Mouse (Mus musculus) heart, embryonic 15.5 days (tissue): ENCODE measurements around the gene Gm21976. TPM values are rescaled to one million over a fixed set of nuclear protein-coding genes. Genes with fewer than 3 reads are reported as not detected.

Experiments
- ATAC-seq: fragments of 200-750 bp; cut with Nextera tagmentation; replicated peaks from 2 replicates; pipeline ENCODE4 v1.8.0; 2017; ENCODE audit warnings: low read depth, moderate TSS enrichment; ENCODE audit not compliant: insufficient number of reproducible peaks, insufficient read depth, low FRiP score
- H3K27ac ChIP-seq: fragments of 300-500 bp; sonication (generic); 2 replicates; pipeline ENCODE4 v1.5.1; 2015; ENCODE audit warnings: mild to moderate bottlenecking, inconsistent platforms
- H3K27me3 ChIP-seq: fragments of 300-500 bp; sonication (generic); 2 replicates; pipeline ENCODE4 v1.6.1; 2015; ENCODE audit warnings: inconsistent platforms
- H3K36me3 ChIP-seq: fragments of 300-500 bp; sonication (generic); 2 replicates; pipeline ENCODE4 v1.6.1; 2015; ENCODE audit warnings: mild to moderate bottlenecking, inconsistent platforms
- H3K4me1 ChIP-seq: fragments of 300-500 bp; sonication (generic); replicated peaks from 2 replicates; pipeline ENCODE4 v1.6.1; 2015; ENCODE audit warnings: inconsistent platforms
- H3K4me2 ChIP-seq: fragments of 300-500 bp; sonication (generic); 2 replicates; pipeline ENCODE4 v1.6.1; 2015; ENCODE audit warnings: inconsistent platforms, mild to moderate bottlenecking, moderate library complexity
- H3K4me3 ChIP-seq: fragments of 300-500 bp; sonication (generic); 2 replicates; pipeline ENCODE4 v1.5.1; 2015; ENCODE audit warnings: mild to moderate bottlenecking, inconsistent platforms
- H3K9ac ChIP-seq: fragments of 300-500 bp; sonication (generic); 2 replicates; pipeline ENCODE4 v1.6.1; 2015; ENCODE audit warnings: mild to moderate bottlenecking, inconsistent platforms
- H3K9me3 ChIP-seq: fragments of 300-500 bp; sonication (generic); replicated peaks from 2 replicates; pipeline ENCODE4 v1.6.1; 2016; ENCODE audit warnings: inconsistent platforms
- WGBS: fragments of 180-500 bp; shearing (Covaris S2); methylation state at CpG from one replicate; pipeline ENCODE4 v1.1.7; 2015; ENCODE audit warnings: mixed read lengths; 5-methylcytosine and 5-hydroxymethylcytosine counted together
- polyA plus RNA-seq: library from polyadenylated mRNA; unstranded; fragments of >200 nt; fragmentation: Nextera tagmentation; extraction: Ambion mirVana; gene quantifications from 2 replicates; pipeline ENCODE4 v1.2.1, GENCODE M21; 2015

Gm21976 gene
- polyA plus RNA-seq, 1 experiment from 2014 or later, result not detected

DNA sequence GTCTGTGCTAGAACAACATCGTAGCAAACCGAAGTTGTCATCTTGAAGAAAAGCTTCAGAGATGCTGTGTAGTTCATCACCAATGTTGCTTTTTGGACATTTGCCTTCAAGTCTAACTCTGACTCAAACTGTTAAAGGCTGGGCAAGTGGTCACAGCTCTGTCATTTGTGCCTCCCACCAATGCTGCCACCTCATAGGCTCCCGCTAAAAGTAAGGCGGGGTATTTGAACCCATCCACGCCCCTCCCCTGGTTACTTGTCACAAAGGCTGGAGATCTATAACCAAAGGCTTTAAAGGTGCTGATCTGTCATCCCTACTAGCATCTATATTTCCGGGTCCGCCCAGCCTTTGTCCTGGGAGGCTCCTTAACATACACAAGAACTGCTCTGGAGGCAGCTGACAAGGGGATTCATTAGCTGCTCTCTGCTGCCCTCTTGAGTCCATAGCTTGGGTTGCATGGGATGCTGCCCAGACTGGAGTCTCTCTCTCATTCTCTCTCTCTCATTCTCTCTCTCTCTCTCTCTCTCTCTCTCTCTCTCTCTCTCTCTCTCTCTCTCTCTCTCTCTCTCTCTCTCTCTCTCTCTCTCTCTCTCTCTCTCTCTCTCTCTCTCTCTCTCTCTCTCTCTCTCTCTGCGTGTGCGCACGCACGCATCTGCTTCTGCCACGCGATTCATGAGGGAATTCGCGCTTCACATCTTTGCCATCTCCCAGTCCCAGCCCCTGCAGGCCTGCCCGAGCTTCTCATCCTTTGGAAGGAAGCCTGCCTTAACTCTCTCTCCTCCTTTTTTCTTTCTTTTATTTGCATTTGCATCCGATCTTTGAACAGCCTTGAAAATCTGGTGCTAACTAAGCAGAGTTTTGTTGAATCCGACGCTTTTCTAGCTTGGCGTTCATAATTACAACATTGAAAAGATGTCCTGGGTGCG lies 19.4 kb downstream of the Gm21976 start:
- ATAC-seq, result peak; percentile 66

DNA sequence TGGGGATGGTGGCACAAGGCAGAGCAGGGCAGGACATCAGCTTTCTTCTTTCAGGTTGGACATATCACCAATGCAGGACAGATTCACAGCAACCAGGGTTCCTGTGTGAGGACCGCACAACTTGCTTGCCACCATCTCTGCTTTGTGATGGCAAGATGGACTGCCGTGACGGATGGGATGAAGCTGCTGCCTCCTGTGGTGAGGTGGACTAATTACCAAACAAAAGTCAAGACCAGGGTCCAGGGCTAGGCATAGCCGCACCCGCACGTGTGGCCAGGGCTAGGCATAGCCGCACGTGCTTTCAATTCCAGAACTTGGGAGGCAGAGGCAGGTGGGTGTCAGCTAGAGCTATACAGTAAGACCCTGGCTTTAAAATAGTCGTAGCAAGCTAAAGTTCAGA lies 25.6 kb downstream of the Gm21976 start:
- peaks cover 10% of the 10 kb centered on the region for H3K4me1 ChIP-seq
- H3K9ac ChIP-seq, result no peak overlapping the region
- H3K9me3 ChIP-seq, result no peaks in the 10 kb centered on the region
- no peak overlapping the region for H3K27ac ChIP-seq
- peaks cover 20% of the 10 kb centered on the region for H3K36me3 ChIP-seq
- no peaks in the 10 kb centered on the region for H3K27me3 ChIP-seq
- H3K4me2 ChIP-seq, result no peak overlapping the region
- 87% methylated on average over 9 of the region's 9 CpGs for WGBS
- no peak overlapping the region for H3K4me3 ChIP-seq
- ATAC-seq, result no peak

More for the DNA sequence above, 19.4 kb downstream of the Gm21976 start:
- Histone ChIP-seq H3K9me3 (no peaks in the 10 kb centered on the region), H3K4me2 (peak overlapping the region; percentile 53), H3K27me3 (no peaks in the 10 kb centered on the region), H3K9ac (no peak overlapping the region), H3K36me3 (no peaks in the 10 kb centered on the region), H3K4me1 (peaks cover 3% of the 10 kb centered on the region; the same call in 1 of the 2 replicates), H3K4me3 (peak overlapping the region; percentile 8; the same call in 1 of the 2 replicates), H3K27ac (no peak overlapping the region)
- 45% methylated on average over 21 of the region's 21 CpGs for WGBS

DNA sequence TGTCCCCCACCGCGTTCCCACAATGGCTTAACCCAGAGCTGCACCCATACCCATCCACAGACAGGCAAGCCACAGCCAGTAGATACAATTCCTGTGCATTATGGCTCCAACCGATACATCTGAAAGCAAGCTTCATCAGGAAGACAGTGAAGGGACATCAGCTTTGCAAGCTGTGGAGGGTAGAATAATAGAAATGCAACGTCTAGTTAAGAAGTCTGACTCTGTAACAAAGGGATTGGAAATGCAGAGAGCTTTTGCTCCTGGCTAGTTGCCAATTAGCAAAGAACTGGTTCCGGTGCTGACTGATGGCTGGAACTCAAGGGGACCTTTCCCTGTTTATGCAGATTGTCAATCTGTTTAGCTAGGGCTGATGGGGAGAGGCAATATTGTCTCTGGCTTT lies 26.7 kb downstream of the Gm21976 start:
- Histone ChIP-seq H3K9me3 (no peaks in the 10 kb centered on the region), H3K27ac (no peak overlapping the region), H3K4me2 (no peak overlapping the region), H3K9ac (no peak overlapping the region), H3K4me1 (peaks cover 10% of the 10 kb centered on the region), H3K27me3 (no peaks in the 10 kb centered on the region), H3K36me3 (peaks cover 31% of the 10 kb centered on the region), H3K4me3 (no peak overlapping the region)
- no peak for ATAC-seq
- 32% methylated on average over 5 of the region's 5 CpGs for WGBS

DNA sequence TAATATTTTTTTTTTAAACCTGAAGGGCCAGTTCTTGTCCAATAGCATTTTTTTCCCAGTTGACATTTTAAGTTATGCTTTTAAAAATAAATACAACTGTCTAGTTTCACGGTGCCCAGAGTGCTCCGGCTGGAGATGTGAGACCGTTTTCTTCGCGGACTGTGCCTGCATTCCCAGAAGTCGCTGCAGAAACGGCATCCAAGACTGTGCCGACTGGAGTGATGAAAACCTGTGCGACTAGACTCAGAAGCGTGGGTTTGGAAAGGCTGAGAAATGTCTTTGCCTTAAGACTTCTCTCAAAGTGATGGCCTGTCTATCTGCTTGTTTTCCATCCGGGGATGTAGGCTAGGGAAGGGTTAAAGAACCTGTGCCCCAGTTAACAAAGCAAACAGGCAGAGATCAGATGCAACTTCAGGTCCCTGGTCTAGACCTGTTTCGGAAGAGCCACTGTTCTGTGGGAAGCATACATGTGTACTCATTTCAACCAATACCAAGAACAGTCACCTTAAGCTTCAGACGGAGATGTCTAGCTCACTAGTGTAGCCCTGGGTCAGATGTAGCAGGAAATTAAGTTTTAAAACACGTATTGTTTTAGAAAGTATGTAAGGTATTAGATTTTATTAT lies 27.3 kb downstream of the Gm21976 start:
- no peak for ATAC-seq
- Histone ChIP-seq H3K36me3 (peaks cover 37% of the 10 kb centered on the region), H3K4me1 (peaks cover 10% of the 10 kb centered on the region), H3K9ac (no peak overlapping the region), H3K27me3 (no peaks in the 10 kb centered on the region), H3K4me2 (no peak overlapping the region; the same call in 1 of the 2 replicates), H3K9me3 (no peaks in the 10 kb centered on the region), H3K4me3 (no peak overlapping the region), H3K27ac (no peak overlapping the region)
- 28% methylated on average over 14 of the region's 14 CpGs for WGBS

DNA sequence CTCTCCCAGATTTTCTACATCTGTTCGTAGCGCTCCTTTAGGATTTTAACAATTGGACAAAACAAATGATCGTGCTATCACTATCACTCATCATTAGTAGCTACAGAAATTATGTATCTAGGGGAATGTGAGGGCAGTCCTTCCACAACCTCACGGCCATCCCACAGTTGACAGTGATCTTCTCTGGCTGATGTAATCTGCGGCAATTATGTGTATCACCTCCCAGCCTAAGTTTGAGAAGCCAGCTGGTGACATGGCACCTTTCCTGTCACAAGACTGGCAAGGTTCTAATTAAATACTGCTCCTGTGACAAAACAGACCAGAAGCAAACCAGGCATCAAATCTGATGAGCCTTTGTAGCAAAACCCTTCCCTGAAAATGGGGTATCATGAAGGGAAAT lies 28.3 kb downstream of the Gm21976 start:
- no peak for ATAC-seq

DNA sequence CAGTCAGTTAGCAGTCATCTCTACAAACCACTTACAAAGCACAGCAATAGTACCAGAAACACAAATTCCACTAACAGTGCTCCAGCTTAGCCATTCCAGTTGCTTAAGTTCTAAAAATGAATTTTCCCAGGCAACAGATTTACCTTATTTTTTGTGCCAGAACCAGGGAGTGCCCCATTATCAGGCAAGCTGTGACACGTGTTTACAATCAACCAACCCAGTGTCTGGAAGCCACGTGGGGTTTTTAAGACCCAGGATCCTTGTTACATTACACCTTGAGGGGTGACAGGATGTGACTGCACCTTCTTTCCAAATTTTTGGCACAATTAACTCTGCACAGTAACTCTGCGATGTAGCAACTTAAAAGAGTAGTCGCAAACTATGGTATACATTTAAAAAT lies 29.0 kb downstream of the Gm21976 start:
- Histone ChIP-seq H3K4me3 (no peak overlapping the region), H3K27ac (no peak overlapping the region), H3K4me2 (no peak overlapping the region), H3K9me3 (no peaks in the 10 kb centered on the region), H3K9ac (no peak overlapping the region), H3K36me3 (peaks cover 46% of the 10 kb centered on the region), H3K27me3 (no peaks in the 10 kb centered on the region), H3K4me1 (peaks cover 10% of the 10 kb centered on the region)
- ATAC-seq, result no peak
- 74% methylated on average over 4 of the region's 4 CpGs for WGBS

More for the DNA sequence above, 28.3 kb downstream of the Gm21976 start:
- Histone ChIP-seq H3K4me1 (peaks cover 10% of the 10 kb centered on the region), H3K27ac (no peak overlapping the region), H3K9ac (no peak overlapping the region), H3K4me3 (no peak overlapping the region), H3K36me3 (peaks cover 46% of the 10 kb centered on the region), H3K4me2 (no peak overlapping the region), H3K9me3 (no peaks in the 10 kb centered on the region), H3K27me3 (no peaks in the 10 kb centered on the region)
- WGBS, result 82% methylated on average over 5 of the region's 5 CpGs

DNA sequence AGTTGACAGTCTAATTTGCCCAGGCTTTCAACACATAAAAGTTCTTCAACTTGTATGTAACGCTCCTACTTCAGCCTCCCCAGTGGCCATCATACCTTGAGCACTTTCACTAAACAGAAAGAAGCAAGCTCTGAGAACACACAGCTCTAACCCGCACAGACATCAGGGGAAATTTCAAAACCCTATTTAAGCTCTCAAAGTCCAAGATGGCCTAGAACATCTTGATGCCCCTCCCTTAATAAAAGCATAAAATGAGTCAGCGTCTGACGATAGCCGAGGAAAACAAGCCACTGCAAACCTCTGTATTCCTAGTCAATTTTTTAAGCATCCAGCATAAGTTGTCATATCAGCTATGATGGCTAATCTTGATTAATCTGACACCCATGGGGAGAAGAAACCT lies 31.9 kb downstream of the Gm21976 start:
- no peaks in the 10 kb centered on the region for H3K9me3 ChIP-seq
- no peak overlapping the region for H3K27ac ChIP-seq
- peaks cover 46% of the 10 kb centered on the region for H3K36me3 ChIP-seq
- H3K4me3 ChIP-seq, result no peak overlapping the region
- no peak for ATAC-seq
- H3K9ac ChIP-seq, result no peak overlapping the region
- no peak overlapping the region for H3K4me2 ChIP-seq
- 93% methylated on average over 5 of the region's 5 CpGs for WGBS
- H3K27me3 ChIP-seq, result no peaks in the 10 kb centered on the region
- peaks cover 17% of the 10 kb centered on the region for H3K4me1 ChIP-seq

DNA sequence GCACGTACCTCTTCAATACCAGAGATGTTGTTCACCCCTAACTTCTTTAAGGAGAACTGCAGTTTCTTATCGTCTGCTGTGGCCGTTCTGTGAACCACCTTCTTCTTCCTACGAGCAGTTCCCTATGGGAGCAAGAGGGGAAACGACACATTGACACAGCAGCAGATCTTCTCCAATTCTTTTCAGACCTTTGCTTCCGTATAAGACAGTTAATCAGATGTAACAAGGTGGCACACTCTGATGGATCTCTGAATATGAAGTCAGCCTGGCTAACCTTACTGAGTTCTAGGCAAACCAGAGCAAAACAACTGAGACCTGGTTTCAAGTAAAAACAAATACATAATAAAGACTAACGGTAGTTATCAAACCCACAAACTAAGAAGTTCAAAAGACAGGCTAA lies 33.9 kb downstream of the Gm21976 start:
- Histone ChIP-seq H3K27ac (no peak overlapping the region), H3K9ac (no peak overlapping the region), H3K4me2 (no peak overlapping the region), H3K36me3 (peaks cover 40% of the 10 kb centered on the region), H3K4me1 (peaks cover 13% of the 10 kb centered on the region), H3K27me3 (no peaks in the 10 kb centered on the region), H3K4me3 (no peak overlapping the region), H3K9me3 (no peaks in the 10 kb centered on the region)
- no peak for ATAC-seq
- 74% methylated on average over 7 of the region's 7 CpGs for WGBS

DNA sequence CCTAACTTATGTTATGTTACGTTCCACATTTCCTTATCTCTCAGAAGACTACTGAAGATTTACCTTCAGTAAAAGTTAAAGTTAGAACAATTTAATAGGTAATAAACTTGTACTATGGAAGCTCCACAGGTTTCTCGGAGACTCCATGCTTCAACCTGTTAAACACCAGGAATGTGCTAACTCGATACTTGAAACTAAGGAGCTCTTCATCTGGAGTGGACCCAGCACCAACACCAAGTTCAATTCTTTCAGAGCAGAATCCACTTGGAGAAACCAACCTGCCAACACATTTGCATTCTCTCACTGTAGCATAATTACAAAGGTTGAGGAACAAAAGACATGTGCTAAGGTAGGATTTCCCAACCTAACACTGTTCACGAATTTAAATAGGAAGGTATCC lies 35.4 kb downstream of the Gm21976 start:
- H3K4me2 ChIP-seq, result peak overlapping the region; percentile 68
- H3K9me3 ChIP-seq, result no peaks in the 10 kb centered on the region
- 0 out of 2 replicates have a peak overlapping the region, but pooled peaks have one; percentile 8 for H3K4me3 ChIP-seq
- no peak overlapping the region for H3K27ac ChIP-seq
- H3K4me1 ChIP-seq, result peaks cover 13% of the 10 kb centered on the region
- no peaks in the 10 kb centered on the region for H3K27me3 ChIP-seq
- 61% methylated on average over 4 of the region's 4 CpGs for WGBS
- H3K36me3 ChIP-seq, result peaks cover 27% of the 10 kb centered on the region
- no peak for ATAC-seq
- no peak overlapping the region for H3K9ac ChIP-seq

DNA sequence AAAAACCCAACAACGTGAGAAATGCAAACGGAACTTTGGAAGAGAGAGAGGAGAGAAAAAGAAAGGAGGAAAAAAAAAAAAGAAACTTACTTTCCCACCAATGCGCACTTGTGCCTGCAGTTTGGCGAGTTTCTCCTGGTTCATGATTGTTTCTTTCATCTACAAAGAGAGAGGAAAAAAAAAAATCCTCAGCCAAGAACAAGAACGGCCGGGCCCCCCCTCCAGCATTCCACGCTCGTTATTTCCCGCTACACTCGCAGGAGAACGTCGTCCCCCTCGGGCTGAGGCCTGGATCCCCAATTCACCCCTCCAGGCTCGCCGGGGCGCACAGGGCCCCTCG lies 36.4 kb downstream of the Gm21976 start:
- Histone ChIP-seq H3K9me3 (no peaks in the 10 kb centered on the region), H3K4me2 (peak overlapping the region; percentile 68), H3K4me1 (peaks cover 13% of the 10 kb centered on the region), H3K36me3 (peaks cover 17% of the 10 kb centered on the region), H3K4me3 (peak overlapping the region; percentile 97), H3K9ac (peak overlapping the region; percentile 99), H3K27me3 (no peaks in the 10 kb centered on the region), H3K27ac (peak overlapping the region; percentile 92)
- no peak for ATAC-seq
- WGBS, result 1% methylated on average over 17 of the region's 17 CpGs

DNA sequence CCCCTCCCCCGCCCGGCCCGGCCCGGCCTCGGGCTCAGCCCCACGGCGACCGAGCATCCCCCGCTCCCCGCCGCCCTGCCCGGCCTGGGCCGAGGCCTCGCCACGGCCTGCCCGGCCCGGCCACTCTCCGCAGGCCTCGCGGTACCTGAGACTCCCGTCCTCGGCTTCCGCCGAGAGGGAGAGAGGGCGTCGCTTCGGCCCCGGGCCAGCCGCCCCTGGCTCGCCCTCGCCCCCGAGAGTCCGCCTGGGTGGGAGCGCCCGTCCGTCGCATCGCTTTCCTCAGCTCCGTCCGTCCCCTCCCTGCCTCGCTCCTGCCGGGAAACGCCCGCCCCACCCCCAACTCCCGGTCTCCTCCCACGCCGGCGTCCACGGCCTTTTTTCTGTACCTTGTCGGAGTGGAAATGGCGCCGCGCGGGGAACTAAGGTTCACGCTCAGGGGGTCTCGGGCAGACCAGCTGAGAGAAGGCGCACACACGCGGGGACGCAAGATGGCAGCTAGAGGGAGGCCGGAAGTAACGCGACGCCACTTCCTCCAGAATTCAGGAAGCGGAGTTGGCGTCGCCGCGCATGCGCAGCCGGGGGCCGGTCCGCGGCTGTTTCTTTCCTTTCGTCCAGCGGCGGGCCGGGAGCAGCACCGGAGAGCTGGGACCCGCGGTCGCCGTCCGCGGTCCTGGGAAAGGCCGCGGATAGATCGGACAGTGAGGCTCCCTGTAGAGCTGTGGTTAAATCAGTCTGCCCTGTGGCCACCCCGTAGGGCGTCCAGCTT lies 37.0 kb downstream of the Gm21976 start, which contains the start of gene Btf3:
Gene Btf3 (minus strand): TSS at position 527 of the 766 bp plus-strand sequence.
- Histone ChIP-seq H3K36me3 (peaks cover 12% of the 10 kb centered on the region), H3K4me2 (peak within 1 kb of the TSS; percentile 77), H3K9ac (peak within 1 kb of the TSS; percentile 99), H3K27ac (peak within 1 kb of the TSS; percentile 92), H3K4me1 (peaks cover 13% of the 10 kb centered on the region), H3K4me3 (peak within 1 kb of the TSS; percentile 97), H3K27me3 (no peaks in the 10 kb centered on the region), H3K9me3 (no peaks in the 10 kb centered on the region)
- WGBS, result under 1% methylated on average over 81 of the region's 90 CpGs
- ATAC-seq, result peak; percentile 87
